Mouse (Mus musculus) kidney, embryonic 16.5 days (tissue): ENCODE data around the gene Isg15. TPM values are rescaled to one million over a fixed set of nuclear protein-coding genes. Genes with fewer than 3 reads are reported as not detected.
"Not testable (repeated sequence)": the region's sequence is repeated elsewhere in the genome, so short reads cannot be mapped to it uniquely, and the experiment has no call there.

ENCODE experiments used
- ATAC-seq: fragments of 200-750 bp; cut with Nextera tagmentation; 2 replicates; pipeline ENCODE4 v1.8.0; 2017; ENCODE audit warnings: moderate TSS enrichment; ENCODE audit not compliant: low FRiP score, low TSS enrichment
- H3K27ac ChIP-seq: fragments of 300-500 bp; sonication (generic); 2 replicates; pipeline ENCODE4 v1.5.1; 2014; ENCODE audit warnings: low read length
- H3K27me3 ChIP-seq: fragments of 300-500 bp; sonication (generic); 2 replicates; pipeline ENCODE4 v1.6.1; 2014; ENCODE audit warnings: low read length, control low read depth, mixed read lengths; ENCODE audit not compliant: insufficient read depth
- H3K36me3 ChIP-seq: fragments of 300-500 bp; sonication (generic); 2 replicates; pipeline ENCODE4 v1.6.1; 2014; ENCODE audit warnings: low read length, control low read depth, mixed read lengths; ENCODE audit not compliant: insufficient read depth
- H3K4me1 ChIP-seq: fragments of 300-500 bp; sonication (generic); 2 replicates; pipeline ENCODE4 v1.6.1; 2014; ENCODE audit warnings: low read length, control low read depth, mixed read lengths; ENCODE audit not compliant: insufficient read depth
- H3K4me2 ChIP-seq: fragments of 300-500 bp; sonication (generic); replicated peaks from 2 replicates; pipeline ENCODE4 v1.6.1; 2014; ENCODE audit warnings: low read depth, low read length
- H3K4me3 ChIP-seq: fragments of 300-500 bp; sonication (generic); 2 replicates; pipeline ENCODE4 v1.5.1; 2014; ENCODE audit warnings: mild to moderate bottlenecking, low read length
- H3K9ac ChIP-seq: fragments of 300-500 bp; sonication (generic); replicated peaks from 2 replicates; pipeline ENCODE4 v1.6.1; 2014; ENCODE audit warnings: low read length
- H3K9me3 ChIP-seq: fragments of 300-500 bp; sonication (generic); 2 replicates; pipeline ENCODE4 v1.6.1; 2016; ENCODE audit warnings: low read length, control low read depth
- whole genome bisulfite sequencing: fragments of 180-500 bp; shearing (Covaris S2); extraction: QIAGEN DNeasy Blood & Tissue Kit; methylation state at CpG from one replicate; pipeline ENCODE4 v1.1.7; 2014; 5-methylcytosine and 5-hydroxymethylcytosine counted together
- microRNA-seq: library from miRNA; unstranded; fragments of <30 nt; microRNA quantifications from one replicate; pipeline ENCODE4, GENCODE M21; 2016
- polyA plus RNA-seq: library from polyadenylated mRNA; unstranded; fragments of >200 nt; fragmentation: Nextera tagmentation; extraction: Ambion mirVana; gene quantifications from 2 replicates; pipeline ENCODE4 v1.2.1, GENCODE M21; 2015

The Isg15 gene
- polyA plus RNA-seq, 1 experiment from 2014 or later: 2.8 TPM

GRCm38 (mm10) chr4:156171828-156172227 lies 28.8 kb downstream of the Isg15 start:
- H3K9ac ChIP-seq: no peak overlapping the region
- peaks cover 100% of the 10 kb centered on the region for H3K36me3 ChIP-seq
- no peak overlapping the region for H3K4me2 ChIP-seq
- ATAC-seq: no peak
- H3K27ac ChIP-seq: no peak overlapping the region
- no peaks in the 10 kb centered on the region for H3K4me1 ChIP-seq
- H3K27me3 ChIP-seq: no peaks in the 10 kb centered on the region
- H3K4me3 ChIP-seq: no peak overlapping the region
- H3K9me3 ChIP-seq: no peaks in the 10 kb centered on the region
- WGBS: 97% methylated on average over 11 of the region's 11 CpGs

DNA sequence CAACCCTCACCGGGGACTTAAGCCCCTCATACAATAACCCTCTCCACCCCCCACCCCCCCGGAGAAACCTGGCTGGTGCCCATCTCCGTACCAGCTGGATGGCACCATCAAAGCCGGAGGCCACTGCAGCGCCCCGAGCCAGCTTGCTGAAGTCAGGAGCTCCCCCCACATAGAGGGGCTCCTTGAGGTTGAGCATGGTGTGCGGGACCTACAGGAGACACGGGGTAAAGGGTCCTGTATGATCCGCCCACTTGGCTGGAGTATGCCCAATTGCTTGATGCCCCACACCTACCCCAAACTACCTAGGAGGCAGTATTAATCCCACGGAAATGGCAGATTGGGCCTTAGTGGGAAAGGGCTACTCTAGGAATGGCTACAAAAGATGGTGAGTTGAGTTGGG lies 31.5 kb downstream of the Isg15 start:
- Histone ChIP-seq H3K27me3 (no peaks in the 10 kb centered on the region), H3K9me3 (no peaks in the 10 kb centered on the region), H3K4me1 (no peaks in the 10 kb centered on the region), H3K36me3 (peaks cover 98% of the 10 kb centered on the region), H3K4me3 (no peak overlapping the region), H3K4me2 (no peak overlapping the region), H3K9ac (no peak overlapping the region), H3K27ac (no peak overlapping the region)
- 92% methylated on average over 10 of the region's 10 CpGs for WGBS
- ATAC-seq: no peak

- no peak for ATAC-seq
- H3K4me2 ChIP-seq: no peak overlapping the region
- H3K9ac ChIP-seq: no peak overlapping the region
- H3K4me1 ChIP-seq: no peaks in the 10 kb centered on the region
- no peak overlapping the region for H3K27ac ChIP-seq
- no peak overlapping the region for H3K4me3 ChIP-seq
- H3K36me3 ChIP-seq: peaks cover 98% of the 10 kb centered on the region
- 92% methylated on average over 8 of the region's 8 CpGs for WGBS
- no peaks in the 10 kb centered on the region for H3K9me3 ChIP-seq
- no peaks in the 10 kb centered on the region for H3K27me3 ChIP-seq
Measured at GRCm38 (mm10) chr4:156168611-156169010, 32.0 kb downstream of the Isg15 start.

DNA sequence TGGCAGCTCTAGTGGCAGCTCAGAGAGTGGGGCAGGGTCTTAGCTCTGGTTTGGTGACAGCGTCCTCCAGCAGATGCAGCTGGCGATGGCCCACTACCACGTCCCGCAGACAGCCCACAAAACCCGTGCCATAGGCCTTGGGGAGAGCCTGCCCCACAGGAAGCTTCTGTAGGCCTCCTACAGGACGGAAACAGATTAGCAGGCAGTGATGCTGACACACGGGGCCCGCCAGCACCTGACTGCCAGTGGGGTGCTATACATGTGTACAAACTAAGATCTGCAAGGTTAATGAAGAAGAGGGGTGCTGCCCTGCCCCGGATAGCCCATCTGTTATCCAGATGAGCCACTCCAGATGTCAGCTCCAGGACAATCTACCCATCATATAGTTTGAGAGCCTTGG lies 34.1 kb downstream of the Isg15 start:
- Histone ChIP-seq H3K27ac (no peak overlapping the region), H3K9ac (no peak overlapping the region), H3K9me3 (peaks cover 17% of the 10 kb centered on the region), H3K4me2 (no peak overlapping the region), H3K4me3 (no peak overlapping the region), H3K4me1 (no peaks in the 10 kb centered on the region), H3K27me3 (no peaks in the 10 kb centered on the region), H3K36me3 (peaks cover 95% of the 10 kb centered on the region)
- 94% methylated on average over 9 of the region's 9 CpGs for WGBS
- no peak; the same call in 1 of the 2 replicates for ATAC-seq

- H3K9ac ChIP-seq: no peak overlapping the region
- 91% methylated on average over 3 of the region's 3 CpGs for WGBS
- no peak for ATAC-seq
Measured at GRCm38 (mm10) chr4:156154771-156155170, 45.8 kb downstream of the Isg15 start.

DNA sequence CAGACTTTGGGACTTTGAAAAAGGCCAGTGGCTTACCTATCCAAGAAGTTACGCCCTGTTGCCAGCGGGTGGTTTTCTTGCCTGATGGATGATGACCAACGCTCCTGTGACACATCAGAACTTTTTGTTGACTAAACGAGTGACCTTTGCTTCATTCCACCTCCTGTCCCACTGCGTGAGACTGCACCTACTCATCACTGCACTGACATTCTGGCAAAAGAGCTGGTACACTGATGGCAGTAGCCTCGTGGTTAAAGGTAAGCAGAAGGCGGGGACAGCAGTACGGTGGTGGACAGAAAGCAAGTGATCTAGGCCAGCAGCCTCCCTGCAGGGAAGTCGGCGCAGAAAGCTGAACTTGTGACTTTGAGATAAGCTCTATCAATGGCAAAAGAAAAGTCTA lies 49.7 kb downstream of the Isg15 start:
- H3K27ac ChIP-seq, H3K9me3 ChIP-seq, H3K4me3 ChIP-seq, H3K9ac ChIP-seq, ATAC-seq, H3K27me3 ChIP-seq, H3K4me2 ChIP-seq, H3K36me3 ChIP-seq, H3K4me1 ChIP-seq: not testable (repeated sequence)
- 90% methylated on average over 10 of the region's 10 CpGs for WGBS

More at GRCm38 (mm10) chr4:156154771-156155170, 45.8 kb downstream of the Isg15 start:
- peaks cover 11% of the 10 kb centered on the region; the same call in 1 of the 2 replicates for H3K9me3 ChIP-seq
- H3K36me3 ChIP-seq: no peaks in the 10 kb centered on the region
- H3K4me2 ChIP-seq: no peak overlapping the region
- no peak overlapping the region for H3K4me3 ChIP-seq
- no peak overlapping the region for H3K27ac ChIP-seq
- no peaks in the 10 kb centered on the region for H3K4me1 ChIP-seq
- H3K27me3 ChIP-seq: no peaks in the 10 kb centered on the region

Small RNA genes lying within 50 kb of the gene (microRNA-seq; reads per million reads assigned to microRNA genes)
- gene Mir7658: 1.1 reads per million

Other genes with a start within 250 kb of the Isg15 start
- gene C1qtnf12, start 238.5 kb downstream of the Isg15 start, polyA plus RNA-seq: 123 and 137 TPM in 2 replicates
- gene B3galt6, start 208.2 kb downstream of the Isg15 start, polyA plus RNA-seq: 18.0 and 18.7 TPM in 2 replicates
- gene Sdf4, start 207.9 kb downstream of the Isg15 start, polyA plus RNA-seq: 173 and 182 TPM in 2 replicates
- 0.90 and 1.2 TPM in 2 replicates for gene Tnfrsf4, start 187.0 kb downstream of the Isg15 start, polyA plus RNA-seq
- 1.3 and 2.5 TPM in 2 replicates for gene Tnfrsf18, start 174.7 kb downstream of the Isg15 start, polyA plus RNA-seq
- 7.4 and 10.1 TPM in 2 replicates for gene Ttll10, start 141.4 kb downstream of the Isg15 start, polyA plus RNA-seq
- 48.3 and 48.7 TPM in 2 replicates for gene 9430015G10Rik, start 90.8 kb downstream of the Isg15 start, polyA plus RNA-seq
- gene Rnf223, start 70.3 kb downstream of the Isg15 start, polyA plus RNA-seq: 0.19 and 0.32 TPM in 2 replicates
- gene Agrn, start 3.3 kb downstream of the Isg15 start, polyA plus RNA-seq: 109 and 111 TPM in 2 replicates
- gene AW011738, start 2.5 kb upstream of the Isg15 start, polyA plus RNA-seq: 8.1 and 8.7 TPM in 2 replicates
- gene Perm1, start 15.1 kb upstream of the Isg15 start, polyA plus RNA-seq: 0.70 and 0.90 TPM in 2 replicates
- gene Plekhn1, start 34.0 kb upstream of the Isg15 start, polyA plus RNA-seq: 22.3 and 24.1 TPM in 2 replicates
- gene Noc2l, start 35.2 kb upstream of the Isg15 start, polyA plus RNA-seq: 70.2 and 81.1 TPM in 2 replicates
- gene Samd11, start 54.8 kb upstream of the Isg15 start, polyA plus RNA-seq: 0.39 and 0.69 TPM in 2 replicates
- not detected in 2 replicates for gene Vmn2r-ps159, start 130.3 kb upstream of the Isg15 start, polyA plus RNA-seq